Mouse (Mus musculus) embryo, embryonic 9.5 days (tissue): ENCODE results near the gene Dynlt1c.
"Not testable (repeated sequence)": the region's sequence is repeated elsewhere in the genome, so short reads cannot be mapped to it uniquely, and the experiment has no call there.

ENCODE experiments used
- DNase-seq: peaks from one replicate; pipeline ENCODE4 v3.0.0-alpha.2; 2017; ENCODE audit errors: extremely low spot score

The Dynlt1c gene

DNA sequence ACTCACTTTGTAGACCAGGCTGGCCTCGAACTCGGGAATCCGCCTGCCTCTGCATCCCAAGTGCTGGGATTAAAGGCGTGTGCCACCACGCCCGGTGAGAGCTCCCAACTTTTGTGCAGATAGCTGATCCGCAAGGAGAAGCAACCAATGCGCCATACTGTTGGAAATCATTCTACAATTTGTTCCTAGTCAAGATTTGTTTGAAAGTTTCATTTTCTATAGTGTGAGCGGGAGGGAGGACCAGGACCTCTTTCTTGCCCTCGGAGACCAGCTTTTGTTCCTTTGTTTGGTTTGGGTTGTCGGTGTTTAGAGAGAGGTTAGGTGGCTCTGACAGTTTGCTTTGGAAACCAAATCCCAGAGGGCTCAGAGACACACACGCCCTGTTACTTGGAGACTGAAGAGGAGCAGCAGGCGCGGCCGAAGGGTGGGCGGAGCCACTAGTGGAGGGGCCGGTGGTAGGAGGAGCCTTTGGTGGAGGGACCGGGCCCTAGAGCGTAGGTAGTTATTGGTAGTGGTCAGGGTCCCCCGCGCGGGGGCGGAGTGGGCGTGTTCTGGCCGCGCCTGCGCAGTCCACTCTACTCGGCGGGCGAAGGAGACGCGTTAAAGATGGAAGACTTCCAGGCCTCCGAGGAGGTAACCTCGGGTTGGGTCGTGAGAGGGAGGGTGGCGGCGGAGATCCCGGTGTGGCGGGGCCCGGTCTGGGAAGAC is at the start of gene Dynlt1c:
Gene Dynlt1c (plus strand): TSS at position 468 of the 708 bp plus-strand sequence.
- DNase-seq: peak; percentile 83

DNA sequence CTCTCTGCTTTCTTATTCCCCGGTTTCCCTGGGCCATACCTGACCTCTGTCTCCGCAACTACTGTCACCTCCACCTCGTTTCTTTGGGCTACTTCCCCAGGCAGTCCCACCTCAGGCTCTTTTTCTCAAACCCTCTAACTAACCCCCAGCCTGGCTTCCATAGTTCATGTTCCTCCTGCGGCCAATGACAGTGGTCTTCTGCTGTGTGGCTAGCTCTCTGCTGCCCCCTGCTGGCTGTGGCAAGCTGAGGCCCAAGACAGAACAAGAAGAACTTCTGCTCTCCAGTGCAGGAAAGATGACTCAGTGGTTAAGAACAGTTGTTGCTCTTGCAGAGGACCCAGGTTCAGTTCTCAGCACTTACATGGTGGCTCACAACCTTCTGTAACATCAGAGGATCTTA is 47.7 kb upstream of the Dynlt1c start:
- DNase-seq: not testable (repeated sequence)

GRCm38 (mm10) chr17:6554243-6554642 is 47.2 kb upstream of the Dynlt1c start:
- not testable (repeated sequence) for DNase-seq

GRCm38 (mm10) chr17:6559447-6560133 is 41.9 kb upstream of the Dynlt1c start:
- not testable (repeated sequence) for DNase-seq

DNA sequence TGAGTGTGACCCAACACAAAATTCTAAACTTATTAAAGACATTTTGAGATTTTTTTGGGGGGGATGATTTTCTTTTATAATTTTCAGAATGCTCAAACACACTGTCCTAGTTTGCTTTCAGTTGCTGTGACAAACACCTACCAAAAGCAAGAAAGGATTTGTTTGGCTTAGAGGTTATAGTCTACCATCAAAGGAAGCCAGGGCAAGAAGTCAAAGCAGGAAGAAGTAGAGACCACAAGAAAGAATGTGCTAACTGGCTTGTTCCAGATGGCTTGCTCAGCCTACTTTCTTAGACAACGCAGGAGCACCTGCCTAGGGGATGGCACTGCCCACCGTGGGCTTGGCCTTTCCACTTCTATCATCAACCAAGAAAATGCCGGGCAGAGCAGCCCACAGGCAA is 36.6 kb upstream of the Dynlt1c start:
- DNase-seq: not testable (repeated sequence)

GRCm38 (mm10) chr17:6567908-6568307 is 33.6 kb upstream of the Dynlt1c start:
- DNase-seq: not testable (repeated sequence)

- not testable (repeated sequence) for DNase-seq
Observed at GRCm38 (mm10) chr17:6571296-6571695, 30.2 kb upstream of the Dynlt1c start.

DNA sequence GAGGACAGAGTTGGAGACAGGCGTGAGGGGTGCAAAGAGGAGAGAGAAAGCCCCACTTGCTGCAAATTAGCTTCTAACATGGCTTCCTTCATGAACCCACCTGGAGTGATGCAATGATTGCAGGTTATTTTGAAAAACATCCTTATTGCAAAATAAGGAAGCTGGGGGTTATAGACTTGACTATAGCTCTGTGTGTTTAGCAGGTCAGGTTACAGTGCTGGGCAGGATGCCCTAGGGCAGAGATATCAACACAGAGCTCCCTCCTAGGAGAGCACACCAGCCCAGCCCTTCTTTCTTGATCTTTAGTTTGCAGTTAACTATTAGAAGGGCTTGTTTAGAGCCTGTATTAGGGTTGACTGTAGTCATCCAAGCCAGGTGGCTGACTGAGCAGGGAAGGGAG is 29.3 kb upstream of the Dynlt1c start:
- DNase-seq: not testable (repeated sequence)

GRCm38 (mm10) chr17:6575376-6575775 is 26.1 kb upstream of the Dynlt1c start:
- not testable (repeated sequence) for DNase-seq

- not testable (repeated sequence) for DNase-seq
Observed at GRCm38 (mm10) chr17:6588672-6589071, 12.8 kb upstream of the Dynlt1c start.

DNA sequence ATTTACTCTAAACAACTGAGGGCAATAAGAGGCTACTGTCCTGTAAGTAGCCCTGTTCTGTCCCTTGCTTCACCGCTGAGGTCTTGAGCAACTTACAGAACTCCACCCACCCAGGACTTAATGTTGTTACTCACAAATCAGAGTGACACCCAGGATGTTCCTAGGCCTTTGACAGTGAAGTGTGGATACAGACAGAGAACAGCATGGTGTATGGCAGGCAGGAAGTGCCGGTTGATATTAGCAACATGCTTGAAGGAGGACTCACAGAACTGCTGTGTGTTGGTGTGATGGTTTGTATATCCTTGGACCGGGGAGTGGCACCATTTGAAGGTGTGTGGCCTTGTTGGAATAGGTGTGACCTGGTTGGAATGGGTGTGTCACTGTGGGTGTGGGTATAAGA is 9.4 kb upstream of the Dynlt1c start:
- not testable (repeated sequence) for DNase-seq

- DNase-seq: not testable (repeated sequence)
Observed at GRCm38 (mm10) chr17:6593896-6594295, 7.6 kb upstream of the Dynlt1c start.

DNA sequence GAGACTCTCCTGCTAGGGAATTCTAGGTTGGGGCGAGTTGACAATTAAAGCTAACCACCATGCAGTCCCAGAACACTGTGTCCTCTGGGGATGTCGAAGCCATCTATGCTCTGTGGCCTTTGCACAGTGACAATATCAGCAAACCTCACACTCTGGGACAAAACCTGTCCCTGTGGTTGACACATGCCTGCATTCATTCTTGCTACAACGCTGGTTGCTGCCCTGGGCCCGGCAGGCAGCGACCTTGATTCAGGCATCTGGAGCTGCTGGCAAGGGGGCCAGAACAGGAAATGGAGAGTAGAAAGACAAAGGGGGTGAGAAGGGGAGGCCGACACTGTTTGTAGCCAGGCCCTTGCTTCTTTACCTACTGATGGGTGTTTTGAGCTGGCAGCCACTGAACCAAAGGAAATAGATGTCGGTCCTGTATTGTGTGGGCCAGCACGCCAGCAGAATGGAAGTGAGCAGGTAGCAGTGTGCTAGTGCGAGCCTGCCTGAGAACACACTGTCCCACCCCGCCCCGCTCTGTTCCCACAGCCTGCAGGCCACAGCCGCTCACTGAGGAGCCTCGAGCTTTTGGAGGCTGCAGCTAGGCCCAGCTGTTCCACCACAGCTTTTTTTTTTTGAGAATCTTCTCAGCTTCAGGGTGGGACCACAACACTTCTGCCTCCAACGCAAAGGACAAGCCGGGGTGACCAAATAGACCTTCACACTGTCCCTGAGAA is 5.5 kb upstream of the Dynlt1c start:
- not testable (repeated sequence) for DNase-seq

DNA sequence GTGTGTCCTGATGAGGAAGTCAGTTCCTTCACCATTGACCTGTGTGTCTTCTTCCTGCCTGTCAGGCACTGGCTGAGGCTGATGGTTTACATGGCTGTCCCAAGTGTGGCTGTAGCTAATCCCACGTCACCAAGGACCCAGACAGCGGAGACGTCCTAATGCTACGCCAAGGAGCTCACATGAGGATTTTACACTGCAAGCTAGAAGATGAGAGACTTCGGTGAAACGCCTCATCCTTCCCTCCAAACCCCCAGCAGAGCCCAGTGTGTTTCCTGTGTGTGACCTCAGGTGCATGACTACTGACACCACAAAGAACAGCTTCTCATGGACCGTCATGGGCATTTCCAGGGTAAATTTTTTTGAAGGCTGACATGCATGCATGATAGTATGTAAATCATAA is 3.1 kb upstream of the Dynlt1c start:
- DNase-seq: not testable (repeated sequence)

- not testable (repeated sequence) for DNase-seq
Observed at GRCm38 (mm10) chr17:6600216-6600911, 1.1 kb upstream of the Dynlt1c start.

DNA sequence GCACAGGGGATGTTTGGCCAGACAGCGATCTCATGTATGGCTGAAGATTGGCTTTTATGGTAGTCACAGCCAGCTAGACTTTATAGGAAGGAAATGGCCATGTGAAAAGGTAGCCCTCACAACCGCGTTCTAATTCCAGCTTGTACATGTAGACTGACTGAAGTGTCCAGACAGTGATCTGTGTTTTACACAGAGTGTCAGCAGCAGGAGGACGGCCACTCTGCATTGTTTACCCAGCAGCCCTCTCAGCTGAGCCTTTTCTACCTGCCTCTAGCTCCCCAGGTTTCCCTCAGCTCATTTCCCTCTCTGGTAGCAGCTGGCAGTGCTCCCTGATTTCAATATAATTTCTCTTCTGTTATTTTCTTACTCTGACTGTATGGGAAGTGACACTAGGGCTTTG is 734 bp downstream of the Dynlt1c start:
- DNase-seq: not testable (repeated sequence)

GRCm38 (mm10) chr17:6605347-6605746 is 3.9 kb downstream of the Dynlt1c start:
- not testable (repeated sequence) for DNase-seq

DNA sequence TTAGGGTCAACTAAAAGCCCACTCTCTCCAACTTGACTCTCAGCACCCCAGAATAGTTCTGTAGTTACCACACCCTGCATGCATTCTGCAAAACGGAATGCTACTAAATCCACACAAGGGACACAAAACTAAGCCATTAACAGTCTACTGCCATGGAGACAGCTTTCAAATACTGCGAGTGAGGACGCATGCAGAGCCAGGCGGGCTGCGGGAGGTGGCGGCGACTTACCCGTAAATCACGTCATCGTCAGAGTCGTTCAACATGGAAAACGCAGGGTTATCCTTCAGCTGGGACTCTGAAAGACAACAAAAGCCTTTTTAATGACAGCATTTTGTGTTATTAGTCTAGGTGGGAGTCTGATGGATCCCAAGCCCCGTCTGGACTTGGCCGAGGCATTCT is 12.1 kb downstream of the Dynlt1c start:
- DNase-seq: not testable (repeated sequence)

DNA sequence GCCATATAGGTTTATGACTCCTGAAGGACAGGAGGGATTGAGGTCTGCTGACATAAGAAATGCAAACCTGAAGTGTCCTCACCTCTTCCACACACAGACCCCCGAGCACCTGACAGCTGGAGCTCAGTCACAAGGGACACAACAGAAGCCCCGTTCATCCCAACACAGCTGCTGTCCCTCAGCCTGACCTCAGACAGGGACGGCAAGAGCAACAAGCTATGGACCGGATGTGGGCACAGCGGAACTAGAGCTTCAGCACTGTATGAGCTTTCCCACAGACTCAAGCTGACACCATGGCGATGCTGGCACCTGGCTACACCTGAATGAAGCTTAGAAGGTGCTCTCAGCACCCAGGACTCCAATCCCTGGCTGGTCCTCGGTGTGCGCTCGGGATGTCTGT is 12.8 kb downstream of the Dynlt1c start:
- DNase-seq: not testable (repeated sequence)

DNA sequence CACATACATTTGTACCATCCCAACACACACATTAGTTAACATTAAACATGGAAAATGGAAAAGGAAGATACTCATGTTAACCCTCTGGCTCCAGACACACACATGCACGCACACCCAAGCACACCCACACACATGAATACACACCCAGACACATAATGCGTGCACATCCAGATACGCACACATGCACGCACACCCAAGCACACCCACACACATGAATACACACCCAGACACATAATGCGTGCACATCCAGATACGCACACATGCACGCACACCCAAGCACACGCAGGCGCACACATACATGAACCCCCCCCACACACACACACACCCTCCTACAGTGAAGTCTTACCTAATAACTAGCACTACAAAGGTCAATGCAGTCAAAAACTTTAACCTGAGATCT is 15.3 kb downstream of the Dynlt1c start:
- DNase-seq: not testable (repeated sequence)

DNA sequence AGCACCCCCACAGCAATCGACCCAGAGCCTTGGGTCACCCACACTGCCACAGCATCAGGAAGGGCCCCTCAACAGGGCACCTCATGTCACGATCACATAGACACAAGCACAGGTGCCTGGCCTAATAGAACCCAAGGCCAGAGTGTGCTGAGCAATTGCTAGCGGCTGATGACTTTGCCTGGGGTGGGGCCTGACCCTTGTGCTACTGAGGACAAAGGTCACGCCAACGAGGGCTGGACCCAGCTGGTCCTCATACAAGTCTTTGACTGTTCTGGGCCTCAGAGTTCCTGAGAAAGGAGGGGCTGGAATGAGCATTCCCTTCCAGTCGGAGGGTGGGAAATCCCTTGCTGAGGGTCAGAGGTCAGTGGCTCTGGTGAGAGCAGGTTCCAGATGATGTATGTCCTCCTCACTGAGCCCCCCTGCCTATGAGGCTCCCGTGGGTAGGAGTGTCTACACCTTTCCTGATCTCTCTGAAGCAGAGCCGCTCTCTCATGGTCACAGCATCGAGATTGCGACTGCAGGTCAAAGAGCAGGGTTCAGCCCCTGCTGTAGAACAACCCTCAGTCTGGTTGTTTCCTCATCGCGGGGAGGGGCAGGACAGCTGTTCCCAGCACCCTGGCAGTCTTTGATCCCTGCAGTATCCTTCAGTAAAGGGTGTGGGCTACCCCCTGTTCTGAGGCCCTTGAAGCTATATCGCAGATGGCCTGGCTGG is 16.4 kb downstream of the Dynlt1c start:
- not testable (repeated sequence) for DNase-seq
